ENCODE assay signal across 9 mouse cellular contexts in genomic region chr11:96251480-96252031, GRCm38 (mm10). TPM values are rescaled to one million over a fixed set of nuclear protein-coding genes. Genes with fewer than 3 reads are reported as not detected.
A peak's percentile ranks its signal among the peaks of the same experiment; 100 is the strongest.
DNase-seq lines count a peak whose midpoint lies in the region; ATAC-seq and TF ChIP-seq lines count a peak whose summit lies in the region.
"Had no signal": no experiment of that assay in that cellular context is flagged by ENCODE, and none has a peak within 500 bp of the region (broad histone marks: within the 10 kb centered on the region; RNA-seq: fewer than 3 reads in every experiment).

No protein-coding gene starts in this region.

- H3K27ac ChIP-seq in intestine, embryonic 14.5 days (ENCODE audit: low read depth) = no peak overlapping the region
- H3K27ac ChIP-seq in limb, embryonic 11.5 days (replicated peaks; ENCODE audit: low read depth, low read length) = peak overlapping the region; percentile 33; the same call in 1 of the 2 replicates
- H3K27ac ChIP-seq in liver, embryonic 11.5 days (ENCODE audit: low read depth, low read length) = no peak overlapping the region
- no peak overlapping the region for H3K27ac ChIP-seq in midbrain, postnatal 0 days (ENCODE audit: low read depth, low read length)

- no peaks in the 10 kb centered on the region for H3K36me3 ChIP-seq in E14TG2a.4 (ENCODE audit: insufficient read depth, low read length)
- H3K36me3 ChIP-seq in intestine, embryonic 14.5 days (ENCODE audit: control insufficient read depth, insufficient read depth, low read length) = no peaks in the 10 kb centered on the region
- no peaks in the 10 kb centered on the region for H3K36me3 ChIP-seq in limb, embryonic 11.5 days (ENCODE audit: control insufficient read depth, insufficient read depth, low read length)
- H3K36me3 ChIP-seq in liver, embryonic 11.5 days (ENCODE audit: control insufficient read depth, insufficient read depth, low read length) = no peaks in the 10 kb centered on the region
- H3K36me3 ChIP-seq in midbrain, postnatal 0 days (ENCODE audit: insufficient read depth, low read length) = no peaks in the 10 kb centered on the region

- H3K4me3 ChIP-seq in E14TG2a.4 (replicated peaks; ENCODE audit: low read length) = peak overlapping the region; percentile 78
- H3K4me3 ChIP-seq in intestine, embryonic 14.5 days (ENCODE audit: low read depth, low read length) = peak overlapping the region; percentile 26
- H3K4me3 ChIP-seq in limb, embryonic 11.5 days (ENCODE audit: low read depth, low read length) = peak overlapping the region; percentile 43
- H3K4me3 ChIP-seq in liver, embryonic 11.5 days (ENCODE audit: low read depth, low read length) = no peak overlapping the region
- no peak overlapping the region for H3K4me3 ChIP-seq in midbrain, postnatal 0 days (ENCODE audit: low read depth, low read length)

- WGBS in intestine, embryonic 14.5 days = 1% methylated on average over 46 of the region's 46 CpGs
- WGBS in limb, embryonic 11.5 days = under 1% methylated on average over 46 of the region's 46 CpGs
- WGBS in liver, embryonic 11.5 days = 2% methylated on average over 46 of the region's 46 CpGs
- 2% methylated on average over 46 of the region's 46 CpGs for WGBS in midbrain, postnatal 0 days

- no peaks in the 10 kb centered on the region for H3K9me3 ChIP-seq in E14TG2a.4 (ENCODE audit: low read length)
- no peaks in the 10 kb centered on the region for H3K9me3 ChIP-seq in intestine, embryonic 14.5 days (ENCODE audit: control insufficient read depth, low read length)
- no peaks in the 10 kb centered on the region for H3K9me3 ChIP-seq in limb, embryonic 11.5 days (ENCODE audit: control insufficient read depth, low read length)
- H3K9me3 ChIP-seq in liver, embryonic 11.5 days (ENCODE audit: control insufficient read depth, low read length) = no peaks in the 10 kb centered on the region
- H3K9me3 ChIP-seq in midbrain, postnatal 0 days (ENCODE audit: low read length) = no peaks in the 10 kb centered on the region

- no peak; the same call in 1 of the 2 replicates for ATAC-seq in intestine, embryonic 14.5 days (replicated peaks; ENCODE audit: low FRiP score, low TSS enrichment, low read depth)
- ATAC-seq in limb, embryonic 11.5 days (ENCODE audit: insufficient number of reproducible peaks, low FRiP score, low TSS enrichment, low read depth) = no peak
- ATAC-seq in liver, embryonic 11.5 days (replicated peaks; ENCODE audit: low FRiP score) = no peak
- ATAC-seq in midbrain, postnatal 0 days (ENCODE audit: low FRiP score) = no peak

- peak overlapping the region; percentile 23; the same call in 1 of the 2 replicates for H3K9ac ChIP-seq in intestine, embryonic 14.5 days (ENCODE audit: low read length)
- H3K9ac ChIP-seq in limb, embryonic 11.5 days (ENCODE audit: low read length) = peak overlapping the region; percentile 58
- no peak overlapping the region for H3K9ac ChIP-seq in liver, embryonic 11.5 days (ENCODE audit: low read depth, low read length)
- no peak overlapping the region for H3K9ac ChIP-seq in midbrain, postnatal 0 days (replicated peaks; ENCODE audit: low read length, poor library complexity, severe bottlenecking)

- DNase-seq in ES-CJ7 (ENCODE audit: low read depth, low spot score) = peak; percentile 67
- DNase-seq in intestine, embryonic 14.5 days (ENCODE audit: low spot score) = peak; percentile 69
- peak; percentile 66 for DNase-seq in limb, embryonic 11.5 days (ENCODE audit: low spot score)
- no peak for DNase-seq in thymus, adult 18-20 months
- DNase-seq in liver, embryonic 11.5 days (ENCODE audit: low spot score) = no peak
- DNase-seq in midbrain, postnatal 0 days (ENCODE audit: low spot score) = no peak
- DNase-seq: layer of hippocampus, adult 9-11 months; lung, postnatal 36 days had no signal

- TF ChIP-seq CTCF in E14TG2a.4 (conservative IDR thresholded peaks at IDR 0.05; ENCODE audit: low read length) = no peak
- TF ChIP-seq CTCF in midbrain, postnatal 0 days (IDR thresholded peaks at IDR 0.05) = no peak

- peak overlapping the region; percentile 25; the same call in 1 of the 2 replicates for H3K4me2 ChIP-seq in intestine, embryonic 14.5 days (ENCODE audit: low read length)
- peak overlapping the region; percentile 53 for H3K4me2 ChIP-seq in limb, embryonic 11.5 days (ENCODE audit: low read depth, severe bottlenecking)
- H3K4me2 ChIP-seq in liver, embryonic 11.5 days = no peak overlapping the region
- no peak overlapping the region for H3K4me2 ChIP-seq in midbrain, postnatal 0 days (ENCODE audit: low read depth, low read length, poor library complexity, severe bottlenecking)

- peaks cover 61% of the 10 kb centered on the region for H3K4me1 ChIP-seq in E14TG2a.4 (replicated peaks; ENCODE audit: low read depth, low read length)
- peaks cover 3% of the 10 kb centered on the region; the same call in 1 of the 2 replicates for H3K4me1 ChIP-seq in intestine, embryonic 14.5 days (replicated peaks; ENCODE audit: control insufficient read depth, insufficient read depth, low read length)
- peaks cover 8% of the 10 kb centered on the region for H3K4me1 ChIP-seq in limb, embryonic 11.5 days (ENCODE audit: control insufficient read depth, insufficient read depth, low read length)
- H3K4me1 ChIP-seq in liver, embryonic 11.5 days (replicated peaks; ENCODE audit: control insufficient read depth, insufficient read depth, low read length) = no peaks in the 10 kb centered on the region
- H3K4me1 ChIP-seq in midbrain, postnatal 0 days (ENCODE audit: insufficient read depth, low read length) = no peaks in the 10 kb centered on the region

- H3K27me3 ChIP-seq in E14TG2a.4 (ENCODE audit: insufficient read depth, low read length) = peaks cover 79% of the 10 kb centered on the region
- H3K27me3 ChIP-seq in intestine, embryonic 14.5 days (replicated peaks; ENCODE audit: control insufficient read depth, insufficient read depth, low read length) = peaks cover 84% of the 10 kb centered on the region
- peaks cover 56% of the 10 kb centered on the region for H3K27me3 ChIP-seq in limb, embryonic 11.5 days (ENCODE audit: control insufficient read depth, insufficient read depth, low read length)
- H3K27me3 ChIP-seq in liver, embryonic 11.5 days (replicated peaks; ENCODE audit: control insufficient read depth, insufficient read depth, low read length) = peaks cover 92% of the 10 kb centered on the region
- peaks cover 83% of the 10 kb centered on the region for H3K27me3 ChIP-seq in midbrain, postnatal 0 days (ENCODE audit: insufficient read depth, low read length)

RNA-seq across cellular contexts. Expression of gene Hoxb9, which starts 19.7 kb away (rescaled TPM):
- 1.0 and 1.1 TPM in 2 replicates for polyA plus RNA-seq in intestine, embryonic 14.5 days (2014; fragmentation: Nextera tagmentation; extraction: Ambion mirVana)
- polyA plus RNA-seq in limb, embryonic 11.5 days (2014; fragmentation: Nextera tagmentation; extraction: Ambion mirVana) = 1.7 and 1.8 TPM in 2 replicates
- 0.26 and 0.49 TPM in 2 replicates for polyA plus RNA-seq in liver, embryonic 11.5 days (2014; fragmentation: Nextera tagmentation; extraction: Ambion mirVana)
- total RNA-seq in midbrain, postnatal 0 days (2014; rRNA removed) = not detected in 2 replicates
- not detected in 2 replicates for polyA plus RNA-seq in midbrain, postnatal 0 days (2015; fragmentation: Nextera tagmentation; extraction: Ambion mirVana)

RNA-seq across cellular contexts. Expression of gene Hoxb8, which starts 30.1 kb away (rescaled TPM):
- polyA plus RNA-seq in intestine, embryonic 14.5 days (2014; fragmentation: Nextera tagmentation; extraction: Ambion mirVana) = 1.5 and 1.7 TPM in 2 replicates
- 0.38 and 0.89 TPM in 2 replicates for polyA plus RNA-seq in limb, embryonic 11.5 days (2014; fragmentation: Nextera tagmentation; extraction: Ambion mirVana)
- 0.43 and 0.62 TPM in 2 replicates for polyA plus RNA-seq in liver, embryonic 11.5 days (2014; fragmentation: Nextera tagmentation; extraction: Ambion mirVana)
- 3.4 TPM in 1 of 2 replicates, not detected in the other for total RNA-seq in midbrain, postnatal 0 days (2014; rRNA removed)
- polyA plus RNA-seq in midbrain, postnatal 0 days (2015; fragmentation: Nextera tagmentation; extraction: Ambion mirVana) = not detected in 2 replicates

RNA-seq across cellular contexts. Expression of gene Hoxb7, which starts 34.9 kb away (rescaled TPM):
- polyA plus RNA-seq in intestine, embryonic 14.5 days (2014; fragmentation: Nextera tagmentation; extraction: Ambion mirVana) = 11.7 and 13.2 TPM in 2 replicates
- polyA plus RNA-seq in limb, embryonic 11.5 days (2014; fragmentation: Nextera tagmentation; extraction: Ambion mirVana) = 3.7 and 4.3 TPM in 2 replicates
- 1.6 and 2.0 TPM in 2 replicates for polyA plus RNA-seq in liver, embryonic 11.5 days (2014; fragmentation: Nextera tagmentation; extraction: Ambion mirVana)
- 0.19 TPM in 1 of 2 replicates, not detected in the other for total RNA-seq in midbrain, postnatal 0 days (2014; rRNA removed)
- not detected in 2 replicates for polyA plus RNA-seq in midbrain, postnatal 0 days (2015; fragmentation: Nextera tagmentation; extraction: Ambion mirVana)

RNA-seq across cellular contexts. Expression of gene Hoxb6, which starts 40.7 kb away (rescaled TPM):
- polyA plus RNA-seq in intestine, embryonic 14.5 days (2014; fragmentation: Nextera tagmentation; extraction: Ambion mirVana) = 18.1 and 24.1 TPM in 2 replicates
- 1.9 and 2.8 TPM in 2 replicates for polyA plus RNA-seq in limb, embryonic 11.5 days (2014; fragmentation: Nextera tagmentation; extraction: Ambion mirVana)
- polyA plus RNA-seq in liver, embryonic 11.5 days (2014; fragmentation: Nextera tagmentation; extraction: Ambion mirVana) = 1.9 and 2.4 TPM in 2 replicates
- total RNA-seq in midbrain, postnatal 0 days (2014; rRNA removed) = 0.22 TPM in 1 of 2 replicates, not detected in the other
- polyA plus RNA-seq in midbrain, postnatal 0 days (2015; fragmentation: Nextera tagmentation; extraction: Ambion mirVana) = not detected in 2 replicates

RNA-seq across cellular contexts. Expression of gene Hoxb5, which starts 51.6 kb away (rescaled TPM):
- 49.6 and 51.6 TPM in 2 replicates for polyA plus RNA-seq in intestine, embryonic 14.5 days (2014; fragmentation: Nextera tagmentation; extraction: Ambion mirVana)
- polyA plus RNA-seq in limb, embryonic 11.5 days (2014; fragmentation: Nextera tagmentation; extraction: Ambion mirVana) = 2.1 and 2.6 TPM in 2 replicates
- 3.7 and 4.5 TPM in 2 replicates for polyA plus RNA-seq in liver, embryonic 11.5 days (2014; fragmentation: Nextera tagmentation; extraction: Ambion mirVana)
- total RNA-seq in midbrain, postnatal 0 days (2014; rRNA removed) = 1.5 TPM in 1 of 2 replicates, not detected in the other
- not detected in 2 replicates for polyA plus RNA-seq in midbrain, postnatal 0 days (2015; fragmentation: Nextera tagmentation; extraction: Ambion mirVana)

Comparison
In these comparisons a context has a peak if more than half of its experiments do, and no peak if none do; other contexts are left out.
1. H3K4me3 ChIP-seq: peak in E14TG2a.4 (single experiment), intestine, embryonic 14.5 days (single experiment) and limb, embryonic 11.5 days (single experiment); none in liver, embryonic 11.5 days (single experiment) and midbrain, postnatal 0 days (single experiment).
2. DNase-seq: peak in ES-CJ7 (single experiment), intestine, embryonic 14.5 days (single experiment) and limb, embryonic 11.5 days (single experiment); none in thymus, adult 18-20 months (0 of 2), liver, embryonic 11.5 days (single experiment) and midbrain, postnatal 0 days (single experiment).
3. H3K4me2 ChIP-seq: peak in intestine, embryonic 14.5 days (single experiment) and limb, embryonic 11.5 days (single experiment); none in liver, embryonic 11.5 days (single experiment) and midbrain, postnatal 0 days (single experiment).
4. H3K9ac ChIP-seq: peak in intestine, embryonic 14.5 days (single experiment) and limb, embryonic 11.5 days (single experiment); none in liver, embryonic 11.5 days (single experiment) and midbrain, postnatal 0 days (single experiment).